Mouse (Mus musculus) monocyte, adult 59 days (primary cell): Measurements from ENCODE around the gene Slc41a2. TPM values are rescaled to one million over a fixed set of nuclear protein-coding genes. Genes with fewer than 3 reads are reported as not detected.

ENCODE experiments used
- total RNA-seq, 2 experiments: library from RNA; stranded (reverse); gene quantifications; one replicate each; pipeline ENCODE4 v1.2.4; 2023

Slc41a2 gene
- total RNA-seq = 1 to 10 TPM; 1.0 to 2.4 TPM

DNA sequence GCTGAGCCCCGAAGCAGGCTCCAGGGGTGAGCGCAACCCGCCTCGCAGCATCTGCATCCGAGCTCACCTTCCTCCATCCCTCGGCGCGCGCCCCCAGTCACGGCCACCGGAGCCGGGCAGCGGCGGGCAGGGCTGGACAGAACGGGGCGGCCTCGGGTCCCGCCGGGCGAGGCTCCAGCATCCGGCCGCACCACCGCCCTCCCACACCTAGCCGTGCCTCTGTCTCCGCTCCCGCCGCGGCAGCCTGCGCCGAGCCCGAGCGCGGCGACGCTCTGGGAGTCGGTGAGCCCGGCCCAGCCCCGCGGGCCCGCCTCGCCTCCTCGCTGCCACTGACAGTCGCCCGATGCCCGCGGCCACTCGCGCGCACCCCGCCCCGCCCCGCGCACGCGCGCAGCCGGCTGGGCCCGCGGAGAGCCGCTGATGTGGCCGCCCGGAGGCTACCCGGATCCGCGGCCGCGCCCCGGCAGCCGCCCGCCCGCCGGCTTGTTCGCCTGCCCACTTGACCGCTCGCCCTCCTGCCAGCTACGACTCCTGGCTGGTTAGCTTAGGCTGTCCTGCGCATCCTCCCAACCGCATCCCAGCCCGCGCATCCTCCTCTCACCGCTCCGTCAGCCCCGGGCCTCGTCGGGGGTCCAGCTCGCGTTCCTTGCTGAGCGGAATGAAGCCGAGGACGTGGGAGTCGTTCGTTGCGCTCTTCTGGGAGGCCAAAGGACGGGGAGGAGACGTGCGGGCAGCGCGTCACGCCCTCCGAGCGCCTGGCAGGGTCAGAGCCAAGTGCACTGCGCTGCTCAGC lies at the start of gene Slc41a2:
Gene Slc41a2 (minus strand): TSS at position 724 of the 793 bp plus-strand sequence.

DNA sequence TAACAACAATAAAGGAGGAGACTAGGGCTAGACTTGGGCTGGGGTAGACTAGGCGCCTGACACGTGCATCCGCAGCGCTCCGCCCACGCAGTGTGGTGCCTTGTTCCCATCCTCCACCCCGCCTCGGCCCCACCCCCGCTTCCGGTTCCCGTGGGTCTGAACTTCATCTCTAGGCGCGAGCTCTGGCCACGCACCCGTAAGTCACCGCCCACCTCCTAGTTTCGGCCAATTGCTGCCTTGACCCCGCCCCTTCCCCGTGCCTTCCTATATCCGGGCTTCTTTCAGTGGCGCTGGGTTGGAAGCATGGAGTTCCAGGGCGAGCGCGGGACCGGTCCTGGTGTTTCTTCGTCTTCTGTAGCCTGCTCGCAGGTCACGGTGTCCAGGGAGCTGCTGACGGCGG lies 22.3 kb upstream of the Slc41a2 start, which contains the start of gene D10Wsu102e:
Gene D10Wsu102e (plus strand): TSS at position 266 of the 400 bp plus-strand sequence.

Other genes with a start within 250 kb of the Slc41a2 start
- gene D10Wsu102e, start 22.3 kb upstream of the Slc41a2 start, total RNA-seq = under 1 TPM; 0.71 to 0.82 TPM
- not detected for gene Aldh1l2, start 196.3 kb upstream of the Slc41a2 start, total RNA-seq
- 10 to 100 TPM; 37.8 to 40.0 TPM for gene Washc4, start 205.9 kb upstream of the Slc41a2 start, total RNA-seq